Mouse (Mus musculus) intestine, embryonic 16.5 days (tissue): ENCODE data around the gene Dcbld2. TPM values are rescaled to one million over a fixed set of nuclear protein-coding genes. Genes with fewer than 3 reads are reported as not detected.

ENCODE experiments used
- ATAC-seq: fragments of 200-750 bp; cut with Nextera tagmentation; 2 replicates; pipeline ENCODE4 v1.8.0; 2017; ENCODE audit warnings: moderate TSS enrichment, moderate library complexity
- H3K27ac ChIP-seq: fragments of 300-500 bp; sonication (generic); 2 replicates; pipeline ENCODE4 v1.5.1; 2014; ENCODE audit warnings: mild to moderate bottlenecking, low read length
- H3K27me3 ChIP-seq: fragments of 300-500 bp; sonication (generic); replicated peaks from 2 replicates; pipeline ENCODE4 v1.6.1; 2014; ENCODE audit warnings: low read length, control low read depth, mixed read lengths; ENCODE audit not compliant: control insufficient read depth, insufficient read depth
- H3K36me3 ChIP-seq: fragments of 300-500 bp; sonication (generic); 2 replicates; pipeline ENCODE4 v1.6.1; 2014; ENCODE audit warnings: low read length, control low read depth; ENCODE audit not compliant: control insufficient read depth, insufficient read depth
- H3K4me1 ChIP-seq: fragments of 300-500 bp; sonication (generic); 2 replicates; pipeline ENCODE4 v1.6.1; 2014; ENCODE audit warnings: low read length, control low read depth, mixed read lengths; ENCODE audit not compliant: control insufficient read depth, insufficient read depth
- H3K4me2 ChIP-seq: fragments of 300-500 bp; sonication (generic); 2 replicates; pipeline ENCODE4 v1.6.1; 2014; ENCODE audit warnings: low read depth, low read length, control low read depth
- H3K4me3 ChIP-seq: fragments of 300-500 bp; sonication (generic); 2 replicates; pipeline ENCODE4 v1.5.1; 2014; ENCODE audit warnings: mild to moderate bottlenecking, low read length
- H3K9ac ChIP-seq: fragments of 300-500 bp; sonication (generic); 2 replicates; pipeline ENCODE4 v1.6.1; 2014; ENCODE audit warnings: low read depth, low read length
- H3K9me3 ChIP-seq: fragments of 300-500 bp; sonication (generic); 2 replicates; pipeline ENCODE4 v1.6.1; 2016; ENCODE audit warnings: low read length, control low read depth; ENCODE audit not compliant: control insufficient read depth
- WGBS: fragments of 180-500 bp; shearing (Covaris S2); extraction: QIAGEN DNeasy Blood & Tissue Kit; methylation state at CpG from one replicate; pipeline ENCODE4 v1.1.7; 2014; 5-methylcytosine and 5-hydroxymethylcytosine counted together
- polyA plus RNA-seq: library from polyadenylated mRNA; unstranded; fragments of >200 nt; fragmentation: Nextera tagmentation; extraction: Ambion mirVana; gene quantifications from 2 replicates; pipeline ENCODE4 v1.2.1, GENCODE M21; 2015

The Dcbld2 gene
- polyA plus RNA-seq, 1 experiment from 2014 or later: 2.8 TPM

DNA sequence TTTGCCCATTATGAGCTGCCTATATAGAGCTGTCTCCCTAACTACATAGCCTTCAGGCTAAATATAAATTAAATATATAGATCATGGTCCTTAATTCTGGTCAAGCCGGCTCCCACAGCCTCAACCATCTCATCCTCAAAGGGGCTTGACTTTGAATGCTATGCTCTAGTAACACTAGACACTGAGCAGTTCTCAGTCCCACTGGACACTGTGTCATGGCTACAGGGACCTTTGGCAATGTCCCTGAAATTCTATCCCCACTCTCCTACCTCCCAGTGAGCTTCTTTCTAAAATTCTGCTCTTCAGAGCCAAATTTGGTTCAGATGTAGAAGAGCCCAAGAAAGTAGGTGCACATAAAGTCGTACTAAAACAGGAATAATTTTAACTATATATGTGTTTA is 107.9 kb downstream of the Dcbld2 start:
- WGBS: 92% methylated on average over 2 of the region's 2 CpGs
- no peak overlapping the region for H3K27ac ChIP-seq
- peaks cover 16% of the 10 kb centered on the region for H3K4me1 ChIP-seq
- H3K4me2 ChIP-seq: no peak overlapping the region
- H3K4me3 ChIP-seq: no peak overlapping the region
- H3K9ac ChIP-seq: no peak overlapping the region
- H3K27me3 ChIP-seq: no peaks in the 10 kb centered on the region
- no peak for ATAC-seq
- no peaks in the 10 kb centered on the region for H3K36me3 ChIP-seq
- no peaks in the 10 kb centered on the region for H3K9me3 ChIP-seq

DNA sequence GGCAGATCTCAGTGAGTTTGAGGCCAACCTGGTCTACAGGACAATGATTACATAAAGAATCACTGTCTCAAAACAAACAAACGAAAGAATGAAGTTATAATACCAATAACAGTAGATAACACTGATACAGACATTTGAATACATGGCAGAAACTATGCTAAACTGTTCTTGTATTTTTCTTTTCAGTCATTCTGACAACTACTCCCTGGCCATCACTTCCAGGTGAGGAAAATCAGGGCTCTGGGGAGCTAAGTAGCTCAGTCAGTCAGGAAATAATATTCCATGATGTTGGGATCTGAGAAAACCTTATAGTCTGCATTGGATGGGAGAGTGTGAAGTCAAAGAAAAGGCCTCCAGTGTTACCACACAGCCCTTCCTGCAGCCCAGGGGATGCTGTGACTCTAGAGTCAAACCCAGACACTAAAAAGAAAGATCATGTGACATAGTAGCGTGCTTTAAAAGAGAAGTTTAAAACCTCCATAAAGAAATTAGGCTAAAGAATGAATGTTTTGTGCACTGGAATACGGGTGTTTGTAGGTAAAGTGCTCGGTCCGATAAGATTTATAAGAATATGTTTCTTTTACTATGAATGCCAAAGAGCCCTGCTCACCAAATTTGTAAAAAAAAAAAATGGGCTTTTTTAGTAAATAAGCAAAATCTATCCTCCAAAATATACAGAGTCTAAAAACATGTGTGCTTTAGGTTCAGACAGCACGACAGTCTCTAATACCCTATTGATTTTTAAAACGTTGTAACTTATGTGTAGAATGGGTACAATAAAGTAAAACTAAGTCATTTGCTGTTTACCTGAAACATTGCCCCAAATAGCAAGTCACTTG is 108.9 kb downstream of the Dcbld2 start:
- H3K4me3 ChIP-seq: no peak overlapping the region
- no peak overlapping the region for H3K4me2 ChIP-seq
- H3K36me3 ChIP-seq: no peaks in the 10 kb centered on the region
- ATAC-seq: no peak
- peaks cover 15% of the 10 kb centered on the region for H3K4me1 ChIP-seq
- H3K9ac ChIP-seq: no peak overlapping the region
- H3K27me3 ChIP-seq: no peaks in the 10 kb centered on the region
- no peak overlapping the region for H3K27ac ChIP-seq
- H3K9me3 ChIP-seq: no peaks in the 10 kb centered on the region
- WGBS: 87% methylated on average over 7 of the region's 7 CpGs

Other genes starting within 250 kb of the Dcbld2 start
- 22.5 and 23.5 TPM in 2 replicates for gene St3gal6, start 115.8 kb downstream of the Dcbld2 start, polyA plus RNA-seq
- gene Gm813, start 208.5 kb downstream of the Dcbld2 start, polyA plus RNA-seq: not detected in 2 replicates
- gene E330017A01Rik, start 230.3 kb downstream of the Dcbld2 start, polyA plus RNA-seq: not detected in 2 replicates